Mouse (Mus musculus) limb, embryonic 13.5 days (tissue): ENCODE data around the gene Nectin2. TPM values are rescaled to one million over a fixed set of nuclear protein-coding genes. Genes with fewer than 3 reads are reported as not detected.
A peak's percentile ranks its signal among the peaks of the same experiment; 100 is the strongest.
"Not testable (repeated sequence)": the region's sequence is repeated elsewhere in the genome, so short reads cannot be mapped to it uniquely, and the experiment has no call there.

Experiments
- ATAC-seq: fragments of 200-750 bp; cut with Nextera tagmentation; 2 replicates; pipeline ENCODE4 v1.8.0; 2017; ENCODE audit warnings: low read depth, moderate number of reproducible peaks, moderate TSS enrichment; ENCODE audit not compliant: low FRiP score
- H3K27ac ChIP-seq: fragments of 300-500 bp; sonication (generic); 2 replicates; pipeline ENCODE4 v1.5.1; 2015; ENCODE audit warnings: inconsistent platforms, mild to moderate bottlenecking, moderate library complexity
- H3K27me3 ChIP-seq: fragments of 300-500 bp; sonication (generic); 2 replicates; pipeline ENCODE4 v1.6.1; 2015; ENCODE audit warnings: mild to moderate bottlenecking, inconsistent platforms
- H3K36me3 ChIP-seq: fragments of 300-500 bp; sonication (generic); 2 replicates; pipeline ENCODE4 v1.6.1; 2015; ENCODE audit warnings: inconsistent platforms, mild to moderate bottlenecking, moderate library complexity
- H3K4me1 ChIP-seq: fragments of 300-500 bp; sonication (generic); 2 replicates; pipeline ENCODE4 v1.6.1; 2015; ENCODE audit warnings: inconsistent platforms
- H3K4me2 ChIP-seq: fragments of 300-500 bp; sonication (generic); replicated peaks from 2 replicates; pipeline ENCODE4 v1.6.1; 2015; ENCODE audit warnings: inconsistent platforms, mild to moderate bottlenecking, moderate library complexity
- H3K4me3 ChIP-seq: fragments of 300-500 bp; sonication (generic); 2 replicates; pipeline ENCODE4 v1.5.1; 2015; ENCODE audit warnings: moderate library complexity, mild to moderate bottlenecking, inconsistent platforms
- H3K9ac ChIP-seq: fragments of 300-500 bp; sonication (generic); 2 replicates; pipeline ENCODE4 v1.6.1; 2015; ENCODE audit warnings: mild to moderate bottlenecking, inconsistent platforms
- H3K9me3 ChIP-seq: fragments of 300-500 bp; sonication (generic); 2 replicates; pipeline ENCODE4 v1.6.1; 2016; ENCODE audit warnings: inconsistent platforms
- WGBS: fragments of 180-500 bp; shearing (Covaris S2); methylation state at CpG from one replicate; pipeline ENCODE4 v1.1.7; 2015; 5-methylcytosine and 5-hydroxymethylcytosine counted together
- polyA plus RNA-seq: library from polyadenylated mRNA; unstranded; fragments of >200 nt; fragmentation: Nextera tagmentation; extraction: Ambion mirVana; gene quantifications from 2 replicates; pipeline ENCODE4 v1.2.1, GENCODE M21; 2015

Nectin2 gene
- polyA plus RNA-seq, 1 experiment from 2014 or later = 88.7 TPM

GRCm38 (mm10) chr7:19688611-19689010, 61.7 kb downstream of the Nectin2 start:
- no peaks in the 10 kb centered on the region for H3K27me3 ChIP-seq
- H3K9ac ChIP-seq = no peak overlapping the region
- no peak overlapping the region for H3K4me3 ChIP-seq
- no peaks in the 10 kb centered on the region for H3K36me3 ChIP-seq
- H3K4me1 ChIP-seq = peaks cover 15% of the 10 kb centered on the region
- H3K4me2 ChIP-seq = no peak overlapping the region
- WGBS = 93% methylated on average over 2 of the region's 2 CpGs
- H3K27ac ChIP-seq = no peak overlapping the region
- no peak for ATAC-seq
- no peaks in the 10 kb centered on the region for H3K9me3 ChIP-seq

- ATAC-seq = no peak
- Histone ChIP-seq H3K9me3 (no peaks in the 10 kb centered on the region), H3K4me3 (no peak overlapping the region), H3K4me1 (peaks cover 13% of the 10 kb centered on the region), H3K4me2 (no peak overlapping the region), H3K27ac (no peak overlapping the region), H3K27me3 (no peaks in the 10 kb centered on the region), H3K9ac (no peak overlapping the region), H3K36me3 (no peaks in the 10 kb centered on the region)
- WGBS = 89% methylated on average over 10 of the region's 10 CpGs
These were observed 62.2 kb downstream of the Nectin2 start for GRCm38 (mm10) chr7:19688101-19688500.

GRCm38 (mm10) chr7:19686927-19687583, 63.2 kb downstream of the Nectin2 start:
- H3K27me3 ChIP-seq, H3K4me2 ChIP-seq, H3K36me3 ChIP-seq, H3K27ac ChIP-seq, H3K9me3 ChIP-seq, H3K9ac ChIP-seq, H3K4me3 ChIP-seq: not testable (repeated sequence)
- peak; percentile 18; the same call in 1 of the 2 replicates for ATAC-seq
- H3K4me1 ChIP-seq = 0 out of 2 replicates have a peak, but pooled peaks cover 12% of the 10 kb centered on the region
- 66% methylated on average over 8 of the region's 8 CpGs for WGBS

GRCm38 (mm10) chr7:19686521-19686920, 63.8 kb downstream of the Nectin2 start:
- Histone ChIP-seq H3K4me1 (0 out of 2 replicates have a peak, but pooled peaks cover 12% of the 10 kb centered on the region), H3K27ac (no peak overlapping the region; the same call in 1 of the 2 replicates), H3K27me3 (no peaks in the 10 kb centered on the region), H3K9ac (no peak overlapping the region), H3K4me2 (no peak overlapping the region), H3K9me3 (no peaks in the 10 kb centered on the region), H3K4me3 (no peak overlapping the region), H3K36me3 (no peaks in the 10 kb centered on the region)
- WGBS = 75% methylated on average over 6 of the region's 6 CpGs
- peak; percentile 5; the same call in 1 of the 2 replicates for ATAC-seq

- no peak for ATAC-seq
- Histone ChIP-seq H3K9me3 (no peaks in the 10 kb centered on the region), H3K27me3 (no peaks in the 10 kb centered on the region), H3K4me3 (no peak overlapping the region), H3K4me2 (no peak overlapping the region), H3K27ac (no peak overlapping the region), H3K36me3 (no peaks in the 10 kb centered on the region), H3K9ac (no peak overlapping the region), H3K4me1 (0 out of 2 replicates have a peak, but pooled peaks cover 12% of the 10 kb centered on the region)
- WGBS = 55% methylated on average over 4 of the region's 4 CpGs
These were observed 64.9 kb downstream of the Nectin2 start for GRCm38 (mm10) chr7:19685374-19685773.

GRCm38 (mm10) chr7:19683771-19684201, 66.5 kb downstream of the Nectin2 start:
- no peaks in the 10 kb centered on the region for H3K9me3 ChIP-seq
- no peak overlapping the region for H3K9ac ChIP-seq
- no peak overlapping the region for H3K27ac ChIP-seq
- H3K4me1 ChIP-seq = 0 out of 2 replicates have a peak, but pooled peaks cover 12% of the 10 kb centered on the region
- no peak overlapping the region for H3K4me2 ChIP-seq
- H3K36me3 ChIP-seq = no peaks in the 10 kb centered on the region
- H3K27me3 ChIP-seq = no peaks in the 10 kb centered on the region
- no peak for ATAC-seq
- WGBS = 85% methylated on average over 6 of the region's 6 CpGs
- no peak overlapping the region for H3K4me3 ChIP-seq

- H3K9ac ChIP-seq = no peak overlapping the region
- no peak overlapping the region for H3K27ac ChIP-seq
These were observed 67.3 kb downstream of the Nectin2 start for GRCm38 (mm10) chr7:19682979-19683378.

GRCm38 (mm10) chr7:19681202-19681694, 69.0 kb downstream of the Nectin2 start, which contains the start of the genes Gm44805 and Apoc4:
TSS of gene Gm44805 (minus strand) at chr7:19681423.
TSS of gene Apoc4 (minus strand) at chr7:19681479.
- ATAC-seq = no peak
- Histone ChIP-seq H3K27ac (no peak within 1 kb of the TSS), H3K4me2 (no peak within 1 kb of the TSS), H3K4me1 (0 out of 2 replicates have a peak, but pooled peaks cover 7% of the 10 kb centered on the region), H3K9ac (no peak within 1 kb of the TSS), H3K36me3 (no peaks in the 10 kb centered on the region), H3K9me3 (no peaks in the 10 kb centered on the region), H3K4me3 (no peak within 1 kb of the TSS), H3K27me3 (no peaks in the 10 kb centered on the region)
- WGBS = 60% methylated on average over 8 of the region's 8 CpGs

More at GRCm38 (mm10) chr7:19682979-19683378, 67.3 kb downstream of the Nectin2 start:
- H3K4me2 ChIP-seq = no peak overlapping the region
- H3K27me3 ChIP-seq = no peaks in the 10 kb centered on the region
- H3K4me3 ChIP-seq = no peak overlapping the region
- 0 out of 2 replicates have a peak, but pooled peaks cover 12% of the 10 kb centered on the region for H3K4me1 ChIP-seq
- H3K36me3 ChIP-seq = no peaks in the 10 kb centered on the region
- ATAC-seq = no peak
- H3K9me3 ChIP-seq = no peaks in the 10 kb centered on the region
- 51% methylated on average over 3 of the region's 3 CpGs for WGBS

- WGBS = 83% methylated on average over 2 of the region's 2 CpGs
- no peak overlapping the region for H3K4me3 ChIP-seq
- H3K9me3 ChIP-seq = no peaks in the 10 kb centered on the region
These were observed 69.6 kb downstream of the Nectin2 start for GRCm38 (mm10) chr7:19680702-19681101.

GRCm38 (mm10) chr7:19678901-19679300, 71.4 kb downstream of the Nectin2 start:
- Histone ChIP-seq H3K27me3 (no peaks in the 10 kb centered on the region), H3K4me1 (0 out of 2 replicates have a peak, but pooled peaks cover 4% of the 10 kb centered on the region), H3K36me3 (no peaks in the 10 kb centered on the region), H3K4me2 (no peak overlapping the region), H3K4me3 (no peak overlapping the region), H3K9ac (no peak overlapping the region), H3K9me3 (no peaks in the 10 kb centered on the region), H3K27ac (no peak overlapping the region)
- ATAC-seq = no peak
- 85% methylated on average over 3 of the region's 3 CpGs for WGBS

More at GRCm38 (mm10) chr7:19680702-19681101, 69.6 kb downstream of the Nectin2 start:
- no peak overlapping the region for H3K9ac ChIP-seq
- no peaks in the 10 kb centered on the region for H3K36me3 ChIP-seq
- 0 out of 2 replicates have a peak, but pooled peaks cover 7% of the 10 kb centered on the region for H3K4me1 ChIP-seq
- no peak for ATAC-seq
- no peak overlapping the region for H3K4me2 ChIP-seq
- H3K27me3 ChIP-seq = no peaks in the 10 kb centered on the region
- H3K27ac ChIP-seq = no peak overlapping the region

GRCm38 (mm10) chr7:19677872-19678271, 72.4 kb downstream of the Nectin2 start, which contains the start of gene Apoc2:
TSS of gene Apoc2 (minus strand) at chr7:19677941.
- no peak within 1 kb of the TSS for H3K9ac ChIP-seq

GRCm38 (mm10) chr7:19676662-19677061, 73.6 kb downstream of the Nectin2 start:
- no peaks in the 10 kb centered on the region for H3K36me3 ChIP-seq
- no peak overlapping the region for H3K4me2 ChIP-seq
- no peak for ATAC-seq
- no peaks in the 10 kb centered on the region for H3K9me3 ChIP-seq
- H3K27me3 ChIP-seq = no peaks in the 10 kb centered on the region
- no peak overlapping the region for H3K27ac ChIP-seq
- no peaks in the 10 kb centered on the region for H3K4me1 ChIP-seq
- 65% methylated on average over 1 of the region's 1 CpGs for WGBS
- H3K9ac ChIP-seq = no peak overlapping the region
- no peak overlapping the region for H3K4me3 ChIP-seq

More at GRCm38 (mm10) chr7:19677872-19678271, 72.4 kb downstream of the Nectin2 start, which contains the start of gene Apoc2:
- H3K27me3 ChIP-seq = no peaks in the 10 kb centered on the region
- H3K36me3 ChIP-seq = no peaks in the 10 kb centered on the region
- no peaks in the 10 kb centered on the region for H3K9me3 ChIP-seq
- no peak within 1 kb of the TSS for H3K4me2 ChIP-seq
- H3K4me3 ChIP-seq = no peak within 1 kb of the TSS
- no peak within 1 kb of the TSS for H3K27ac ChIP-seq
- 76% methylated on average over 8 of the region's 8 CpGs for WGBS
- 0 out of 2 replicates have a peak, but pooled peaks cover under 1% of the 10 kb centered on the region for H3K4me1 ChIP-seq
- ATAC-seq = no peak
